Mouse (Mus musculus): Measurements from ENCODE around the gene Plet1. TPM values are rescaled to one million over a fixed set of nuclear protein-coding genes. Genes with fewer than 3 reads are reported as not detected.
A peak's percentile ranks its signal among the peaks of the same experiment; 100 is the strongest.

Plet1 gene
- total RNA-seq, 2 experiments from 2014 or later: 0.88 to 1.3 TPM

DNA sequence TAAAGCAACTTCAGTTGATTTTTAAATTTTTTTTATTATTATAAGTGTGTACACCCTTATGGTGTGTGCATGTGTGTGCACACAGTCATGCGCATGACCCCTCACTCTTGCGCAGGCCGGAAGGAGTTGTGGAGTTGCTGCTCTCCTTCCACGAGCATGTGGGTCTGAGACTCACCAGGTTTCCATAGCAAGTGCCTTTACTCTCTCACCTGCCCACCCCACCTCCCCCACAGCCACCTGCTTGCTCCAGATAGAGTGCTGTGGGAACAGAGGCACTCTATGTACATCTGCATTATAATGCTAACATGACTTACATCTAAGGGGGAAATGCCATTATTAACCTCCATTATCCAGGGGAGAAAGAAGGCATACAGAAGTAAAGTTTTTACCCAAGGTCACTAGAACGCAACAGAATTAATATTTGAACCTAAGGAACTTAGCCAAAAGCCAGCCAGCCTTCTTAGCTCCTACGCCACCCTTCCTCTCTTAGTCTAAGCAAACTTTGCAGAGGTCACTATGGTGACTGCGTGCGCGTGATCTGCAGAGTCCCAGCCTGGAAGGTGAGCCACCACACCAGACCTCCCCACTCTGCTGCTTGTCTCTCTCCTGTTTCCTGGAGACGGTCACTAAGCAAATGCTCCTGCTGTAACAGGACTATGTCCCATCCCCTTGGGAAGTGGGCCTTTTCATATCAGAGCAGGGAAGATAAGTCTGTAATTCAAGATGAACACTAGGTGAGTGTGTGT, 1.3 kb downstream of the Plet1 start:
- no peak for DNase-seq

DNA sequence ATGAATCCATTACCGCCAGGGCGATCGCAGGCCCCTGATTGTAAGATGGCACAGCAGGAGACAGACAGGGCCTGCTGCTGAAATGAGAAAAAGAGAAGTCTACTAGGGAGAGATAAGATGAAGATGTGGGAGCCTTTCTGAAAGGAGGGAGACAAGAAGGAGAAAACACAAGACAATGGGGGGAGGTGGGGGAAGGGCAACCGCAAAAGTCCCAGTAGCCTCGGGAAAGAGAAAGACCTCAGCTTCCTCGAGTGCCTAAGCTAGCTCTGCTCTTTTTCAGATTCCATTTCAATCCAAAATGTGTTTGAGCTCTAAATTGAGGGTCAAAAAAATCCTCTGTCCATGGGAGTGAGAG, 1.8 kb downstream of the Plet1 start:
- no peak for DNase-seq

DNA sequence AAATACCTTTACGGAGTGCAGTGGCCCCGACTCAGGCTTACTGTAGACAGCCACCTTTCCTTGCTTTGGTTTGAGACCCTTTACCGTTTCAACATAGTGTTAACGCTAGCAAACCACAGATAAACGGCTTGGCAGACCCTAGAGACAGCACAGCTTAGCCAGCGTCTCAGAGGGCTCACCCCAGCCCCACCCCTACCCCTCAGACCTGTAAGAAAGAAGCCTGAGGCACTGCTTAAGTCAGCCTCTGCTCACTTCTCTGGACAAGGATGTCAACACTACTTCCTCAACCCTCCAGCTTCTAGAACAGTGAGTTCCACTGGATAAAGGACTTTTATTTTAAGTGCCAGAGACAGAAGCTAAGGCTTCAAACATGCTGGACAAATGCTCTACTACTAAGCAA, 2.2 kb downstream of the Plet1 start:
- DNase-seq: no peak

DNA sequence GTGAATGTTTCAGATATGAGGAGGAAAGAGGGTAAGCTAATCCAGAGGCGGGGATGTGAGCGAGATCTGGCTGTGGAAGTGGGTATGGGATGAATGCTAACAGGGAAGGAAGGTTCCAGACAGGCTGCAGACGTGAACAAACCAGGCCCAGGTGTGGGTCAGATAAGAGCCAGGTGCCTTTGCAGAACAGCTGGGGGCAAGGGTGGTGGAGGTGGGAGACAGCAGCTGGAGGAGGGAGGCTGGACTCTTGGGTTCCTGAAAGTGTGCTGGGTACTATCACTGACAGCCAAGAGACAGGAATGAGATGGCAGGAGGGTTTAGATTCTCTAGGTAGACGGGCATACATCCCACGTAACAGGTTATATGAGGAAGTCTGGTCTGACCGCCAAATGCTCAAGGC, 2.8 kb downstream of the Plet1 start:
- DNase-seq: no peak

DNA sequence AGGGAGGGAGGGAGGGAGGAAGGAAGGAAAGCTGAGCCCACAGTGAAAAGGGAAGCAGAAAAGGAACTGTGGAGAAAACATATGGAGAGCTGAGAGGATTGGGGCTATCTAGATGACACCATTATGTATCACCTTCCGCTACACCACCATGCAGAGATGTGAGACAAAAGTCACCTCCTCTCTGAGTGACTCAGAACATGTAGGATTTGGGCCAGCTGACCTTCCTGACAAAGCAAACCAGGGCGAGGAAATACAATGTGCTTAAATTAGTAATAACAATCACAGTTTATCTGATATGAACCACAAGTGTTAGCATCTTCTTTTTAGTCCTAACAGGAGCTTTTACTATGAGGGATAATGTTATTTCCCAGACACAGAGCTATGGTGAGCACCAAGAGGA, 3.2 kb downstream of the Plet1 start:
- no peak for DNase-seq

DNA sequence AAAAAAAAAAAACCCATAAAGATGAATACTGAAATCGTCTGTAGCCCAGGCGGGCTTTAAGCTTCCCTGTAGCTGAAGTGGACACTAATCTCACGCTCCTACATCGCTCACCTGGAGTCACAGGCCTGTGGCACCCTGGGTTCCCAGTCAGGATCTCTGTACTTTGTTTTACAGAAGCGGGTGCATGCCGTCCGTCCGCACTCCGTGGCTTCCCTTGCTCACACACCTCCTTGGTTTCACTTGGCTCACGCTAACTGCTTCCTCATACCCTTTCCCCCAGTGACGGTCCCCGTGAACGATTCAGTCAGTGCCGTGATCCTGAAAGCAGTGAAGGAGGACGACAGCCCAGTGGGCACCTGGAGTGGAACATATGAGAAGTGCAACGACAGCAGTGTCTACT, 4.5 kb downstream of the Plet1 start:
- no peak for DNase-seq

DNA sequence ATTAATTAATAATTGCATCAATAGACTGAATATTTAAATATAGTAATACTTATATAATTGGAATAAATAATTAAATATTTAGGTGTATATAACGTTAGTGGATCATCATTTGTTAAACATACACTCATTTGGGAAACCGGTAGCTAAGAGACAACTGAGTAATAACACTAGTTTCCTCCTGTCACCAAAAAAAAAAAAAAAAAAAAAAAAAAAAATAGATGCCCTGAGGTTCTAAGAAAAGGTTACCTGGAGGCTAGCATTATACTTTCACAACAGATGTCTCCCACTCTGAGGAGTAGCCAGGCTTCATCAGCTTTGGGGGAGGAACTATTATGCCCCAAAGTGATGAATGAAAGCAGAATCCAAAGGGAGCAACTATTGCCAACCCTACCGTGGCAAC, 5.5 kb downstream of the Plet1 start:
- no peak for DNase-seq

- no peak for DNase-seq
Observed at GRCm38 (mm10) chr9:50500467-50500973, 6.2 kb downstream of the Plet1 start.

- peak; percentile 22 for DNase-seq
Observed at GRCm38 (mm10) chr9:50500974-50501501, 6.7 kb downstream of the Plet1 start.

DNA sequence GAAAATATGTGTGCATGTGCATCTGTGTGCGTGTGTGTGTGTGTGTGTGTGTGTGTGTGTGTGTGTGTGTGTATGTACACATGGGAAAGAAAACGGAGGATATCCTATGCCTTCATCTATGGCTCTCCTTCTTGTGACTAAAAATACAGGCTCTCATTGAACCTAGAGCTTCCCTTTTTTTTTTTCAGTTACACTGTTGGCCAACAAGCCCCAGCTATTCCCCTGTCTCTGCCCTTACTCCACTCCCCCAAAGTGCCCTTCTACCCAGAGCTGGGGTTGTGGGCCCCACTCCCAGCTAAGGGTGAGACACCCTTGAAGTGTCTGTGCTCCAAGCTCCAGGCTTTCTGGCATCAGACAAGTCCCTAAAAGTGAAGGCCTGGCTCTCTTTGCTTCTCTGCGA, 8.6 kb downstream of the Plet1 start:
- DNase-seq: no peak

- DNase-seq: no peak
Observed at GRCm38 (mm10) chr9:50505405-50505804, 11.1 kb downstream of the Plet1 start.

DNA sequence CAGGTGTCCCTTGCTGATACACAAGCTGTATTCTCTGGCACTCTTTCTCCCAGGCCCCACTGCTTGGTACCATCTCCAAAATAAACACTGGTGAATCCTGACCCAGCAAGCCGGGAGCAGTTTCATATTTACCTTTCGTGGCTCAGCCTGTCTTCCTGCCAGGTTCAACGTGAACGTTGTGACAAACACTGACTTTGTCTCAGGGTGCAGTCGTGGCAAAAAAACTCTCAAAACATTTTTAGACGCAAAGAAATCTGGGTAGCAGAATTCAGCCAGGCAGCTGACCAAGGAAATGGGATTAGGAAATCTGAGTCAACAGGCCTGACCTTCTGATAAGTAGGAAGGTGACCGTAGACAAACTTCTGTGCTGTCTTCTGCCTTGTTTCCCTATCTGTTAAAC, 13.2 kb downstream of the Plet1 start:
- DNase-seq: no peak

GRCm38 (mm10) chr9:50515462-50515861, 21.1 kb downstream of the Plet1 start:
- no peak for DNase-seq

DNA sequence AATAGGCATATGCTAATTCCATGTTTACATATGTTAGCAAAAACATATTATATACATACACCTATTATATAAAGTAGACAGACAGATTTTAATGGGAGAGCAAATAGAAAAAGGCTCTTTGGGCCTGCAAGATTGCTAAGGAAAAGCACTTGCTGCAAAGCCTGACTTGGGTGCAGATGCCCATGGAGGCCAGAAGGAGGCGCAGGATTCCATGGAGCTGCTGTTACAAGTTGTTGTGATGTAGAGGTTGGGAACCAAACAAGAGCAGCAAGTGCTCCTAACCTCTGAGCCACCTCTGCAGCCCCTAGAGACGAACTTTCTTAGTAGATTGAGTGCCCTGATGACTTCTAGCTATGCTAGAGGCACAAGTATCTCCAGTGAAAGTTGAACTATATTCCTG, 24.5 kb downstream of the Plet1 start:
- peak; percentile 25 for DNase-seq

DNA sequence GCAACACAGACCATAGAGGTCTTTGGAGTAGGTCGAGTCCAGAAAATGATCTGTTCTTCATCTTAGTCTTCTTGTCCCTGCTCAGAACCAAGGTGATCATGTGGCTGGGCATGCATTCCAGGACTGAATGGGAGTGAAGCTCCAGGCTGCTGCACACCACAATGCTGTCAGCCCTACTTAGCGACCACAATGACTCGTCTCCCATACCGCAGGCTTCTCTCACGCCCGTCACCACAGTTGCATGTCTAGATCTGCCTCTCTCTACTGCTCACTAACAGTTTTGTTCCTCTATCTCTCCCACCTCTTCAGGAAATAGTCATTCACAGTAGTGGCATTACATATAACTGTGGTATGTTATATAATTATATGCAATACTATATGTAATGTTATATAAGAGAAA, 26.4 kb downstream of the Plet1 start:
- DNase-seq: no peak

DNA sequence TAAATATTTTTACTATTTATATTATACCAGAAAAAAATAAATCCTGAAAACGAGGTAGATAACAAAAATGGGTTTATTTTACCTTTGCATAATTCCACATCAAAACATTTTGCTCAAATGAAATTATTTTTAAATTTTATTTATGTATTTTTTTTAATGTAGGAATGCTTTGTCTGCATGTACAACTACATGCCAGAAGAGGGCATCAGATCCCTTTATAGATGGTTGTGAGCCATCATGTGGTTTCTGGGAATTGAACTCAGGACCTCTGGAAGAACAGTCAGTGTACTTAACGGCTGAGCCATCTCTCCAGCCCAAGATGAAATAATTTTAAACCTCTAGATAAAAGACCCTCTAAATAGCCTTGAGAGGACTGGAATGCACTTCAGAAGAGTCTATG, 27.2 kb downstream of the Plet1 start:
- DNase-seq: no peak

DNA sequence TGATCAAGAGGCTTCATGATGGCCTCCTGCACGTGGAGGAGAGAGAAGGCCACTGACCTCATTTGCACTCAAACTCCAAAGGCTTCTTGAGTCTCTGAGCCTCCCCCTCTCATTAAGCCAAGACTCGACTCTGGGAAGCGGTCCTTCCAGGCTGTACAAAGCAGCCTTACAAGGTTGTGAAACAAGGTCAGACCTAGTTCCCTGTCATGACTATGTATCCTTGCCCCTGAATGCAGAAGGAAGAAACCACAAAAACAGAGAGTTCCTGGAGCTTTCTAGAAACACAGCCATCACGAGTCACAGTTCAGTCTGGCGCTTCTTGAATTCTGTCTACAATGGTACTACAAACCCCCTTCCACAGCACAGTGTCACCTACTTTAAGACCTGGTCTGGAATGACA, 28.2 kb downstream of the Plet1 start:
- no peak for DNase-seq

- no peak for DNase-seq
Observed at GRCm38 (mm10) chr9:50524936-50525335, 30.6 kb downstream of the Plet1 start.

GRCm38 (mm10) chr9:50525585-50525984, 31.3 kb downstream of the Plet1 start:
- no peak for DNase-seq

GRCm38 (mm10) chr9:50527860-50528259, 33.5 kb downstream of the Plet1 start:
- DNase-seq: no peak

GRCm38 (mm10) chr9:50528293-50528892, 34.1 kb downstream of the Plet1 start, which contains the start of gene Pts:
Gene Pts, minus strand, starts transcription at chr9:50528724.
- DNase-seq: peak; percentile 99

DNA sequence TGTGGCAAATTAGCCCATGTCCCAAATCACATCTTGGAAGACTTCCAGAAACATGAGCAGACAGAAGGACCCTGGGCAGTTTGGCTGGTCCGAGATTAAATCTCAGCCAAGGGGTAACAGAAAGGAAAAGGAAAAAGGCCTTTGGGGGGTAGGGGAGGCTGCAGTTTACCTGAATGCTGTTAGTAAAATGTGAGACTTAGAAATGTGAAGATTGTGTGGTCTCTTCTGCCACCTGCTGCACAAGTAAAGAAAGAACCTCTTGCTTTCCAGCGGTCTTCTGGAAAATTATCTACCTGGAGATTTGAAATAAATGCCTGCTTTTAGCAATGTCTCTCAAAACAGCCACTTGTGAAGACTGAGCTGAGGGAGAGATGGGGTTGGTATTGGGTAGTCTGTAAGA, 36.6 kb downstream of the Plet1 start:
- DNase-seq: peak; percentile 24

- no peak for DNase-seq
Observed at GRCm38 (mm10) chr9:50533328-50533727, 39.0 kb downstream of the Plet1 start.

DNA sequence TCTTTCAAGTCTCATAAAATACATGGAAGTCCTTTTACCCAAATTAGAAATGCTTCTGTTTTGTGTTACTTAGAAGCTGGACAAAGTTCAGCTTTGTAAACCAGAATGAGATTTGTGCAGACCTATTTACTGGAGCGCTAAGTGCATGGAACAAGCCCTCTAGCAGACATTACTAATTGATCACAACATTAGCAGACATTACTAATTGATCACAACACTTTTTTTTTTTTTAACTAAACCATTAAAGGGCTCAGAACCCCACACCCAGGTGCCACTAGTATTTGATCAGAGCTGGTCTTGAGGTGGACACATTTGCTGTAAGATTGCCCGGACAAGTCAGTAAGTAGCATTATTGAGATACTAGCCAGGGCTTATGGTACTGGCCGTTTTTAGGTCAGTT, 39.5 kb downstream of the Plet1 start:
- no peak for DNase-seq

All from heart, postnatal 4 days (tissue).